Mouse (Mus musculus): Measurements from ENCODE around the gene Tma7.

GRCm38 (mm10) chr9:109098969-109099368, 16.6 kb upstream of the Tma7 start:
- no peak for TF ChIP-seq CTCF (IDR thresholded peaks at IDR 0.05; ENCODE audit: low read depth)
- no peak for TF ChIP-seq EP300 (IDR thresholded peaks at IDR 0.05; ENCODE audit: low read depth)

Data from liver, embryonic 14.5 days (tissue).